Mouse (Mus musculus) heart, postnatal 0 days (tissue): ENCODE measurements at regions not wholly inside any gene's neighbourhood (a gene's known extent, or its start where the extent isn't known, plus 50 kb on each side); places are given as distances from the start of the nearest gene placed in this dataset.

Experiments
- CTCF ChIP-seq: IDR thresholded peaks from 2 replicates; pipeline ENCODE4 v1.5.1; 2016; ENCODE audit warnings: antibody characterized with exemption, control low read depth, low read depth
- EP300 ChIP-seq: IDR thresholded peaks from 2 replicates; pipeline ENCODE4 v1.6.1; 2016; ENCODE audit warnings: antibody characterized with exemption, low read depth

DNA sequence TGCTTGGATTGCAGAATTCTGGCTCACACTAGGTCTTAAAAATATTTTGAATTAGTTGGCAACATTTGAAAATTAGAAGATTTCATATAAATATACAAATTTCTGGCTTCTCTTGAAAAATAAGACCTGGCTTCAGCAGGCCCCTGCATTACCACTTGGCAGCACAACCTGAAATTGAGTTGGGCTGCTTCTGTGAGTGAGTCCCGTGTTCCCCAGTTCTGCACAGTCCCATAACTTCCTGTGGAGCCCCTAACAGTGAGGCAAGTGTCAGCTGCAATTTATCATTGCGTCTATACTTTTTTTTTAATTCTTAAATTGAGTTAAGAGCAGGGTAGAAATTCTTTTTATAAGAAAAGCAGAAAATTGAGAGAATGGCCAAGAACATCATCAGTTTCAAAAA lies 164.8 kb downstream of the En1 start:
- TF ChIP-seq CTCF: no peak
- TF ChIP-seq EP300: no peak
